Mouse (Mus musculus): Measurements from ENCODE around the gene Myh9.

DNA sequence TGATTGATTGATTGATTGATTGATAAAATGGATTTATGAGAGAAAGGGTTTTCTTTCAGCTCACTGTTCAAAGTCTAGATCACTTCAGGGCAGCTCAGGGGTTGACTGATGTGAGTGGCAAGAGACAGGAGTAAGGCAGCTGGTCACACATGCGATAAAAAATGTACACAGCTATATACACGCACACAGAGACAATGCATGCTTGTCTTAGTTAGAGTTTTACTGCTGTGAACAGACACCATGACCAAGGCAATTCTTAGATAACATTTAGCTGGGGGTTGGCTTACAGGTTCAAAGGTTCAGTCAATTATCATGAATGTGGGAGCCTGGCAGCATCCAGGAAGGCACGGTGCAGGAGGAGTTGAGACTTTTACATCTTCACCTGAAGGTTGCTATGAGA is 31.0 kb upstream of the Myh9 start:
- TF ChIP-seq EP300 (IDR thresholded peaks at IDR 0.05; ENCODE audit: insufficient read depth, low read depth, low read length) (no peak), CTCF (IDR thresholded peaks at IDR 0.05) (no peak), POLR2A (IDR thresholded peaks at IDR 0.05; ENCODE audit: insufficient read depth, low read depth, low read length) (no peak)
